Mouse (Mus musculus): ENCODE data around the gene Slc25a24. TPM values are rescaled to one million over a fixed set of nuclear protein-coding genes. Genes with fewer than 3 reads are reported as not detected.

Gene Slc25a24
- polyA plus RNA-seq, 1 experiment from 2014 or later, result 52.5 TPM

DNA sequence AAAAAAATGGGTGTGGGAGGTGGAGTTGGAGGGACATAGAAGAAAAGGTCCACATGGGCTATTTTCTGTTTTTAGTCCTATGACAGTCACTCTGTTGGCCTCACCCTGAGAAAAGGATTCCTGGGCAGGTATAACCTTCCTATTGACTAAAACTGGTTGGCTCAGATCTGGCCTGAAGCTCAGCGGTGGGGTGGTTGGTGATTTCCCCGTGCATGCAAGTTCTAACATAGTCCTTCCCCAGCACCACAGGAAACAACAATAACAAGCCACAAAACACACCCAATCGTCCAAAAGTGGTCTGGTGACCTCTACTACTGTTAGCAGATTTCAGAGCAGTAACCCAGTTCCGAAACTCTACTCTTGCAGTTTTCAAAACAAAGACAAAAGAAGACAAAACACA is 10.0 kb downstream of the Slc25a24 start:
- Histone ChIP-seq H3K36me3 (peaks cover 5% of the 10 kb centered on the region), H3K9me3 (no peaks in the 10 kb centered on the region), H3K27ac (no peak overlapping the region), H3K4me2 (replicated peaks) (no peak overlapping the region), H3K4me3 (no peak overlapping the region), H3K27me3 (no peaks in the 10 kb centered on the region), H3K4me1 (no peaks in the 10 kb centered on the region), H3K9ac (no peak overlapping the region)
- WGBS, result 87% methylated on average over 4 of the region's 4 CpGs
- no peak for ATAC-seq (ENCODE audit: insufficient number of reproducible peaks, insufficient read depth, low FRiP score, low TSS enrichment)

DNA sequence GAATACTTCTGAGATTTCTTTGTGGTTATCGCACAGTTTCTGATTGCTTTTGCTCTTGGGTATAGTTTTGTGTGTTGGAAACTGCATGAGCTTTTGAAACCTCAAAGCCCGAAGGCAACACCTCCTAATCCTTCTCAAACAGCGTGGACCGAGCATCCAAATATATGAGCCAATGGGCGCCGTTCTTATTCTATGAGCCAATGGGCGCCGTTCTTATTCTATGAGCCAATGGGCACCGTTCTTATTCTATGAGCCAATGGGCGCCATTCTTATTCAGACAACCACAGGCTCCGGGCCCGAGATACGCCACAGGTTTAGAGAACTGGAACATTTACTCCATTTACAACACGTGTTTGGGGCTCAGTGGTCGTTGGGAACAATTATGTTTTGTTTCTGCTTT is 11.1 kb downstream of the Slc25a24 start:
- 95% methylated on average over 15 of the region's 15 CpGs for WGBS
- H3K27me3 ChIP-seq, result no peaks in the 10 kb centered on the region
- H3K4me2 ChIP-seq (replicated peaks), result no peak overlapping the region
- H3K4me1 ChIP-seq, result no peaks in the 10 kb centered on the region
- ATAC-seq (ENCODE audit: insufficient number of reproducible peaks, insufficient read depth, low FRiP score, low TSS enrichment), result no peak
- H3K27ac ChIP-seq, result no peak overlapping the region
- H3K36me3 ChIP-seq, result peaks cover 5% of the 10 kb centered on the region
- no peak overlapping the region for H3K9ac ChIP-seq
- no peaks in the 10 kb centered on the region for H3K9me3 ChIP-seq
- H3K4me3 ChIP-seq, result no peak overlapping the region

DNA sequence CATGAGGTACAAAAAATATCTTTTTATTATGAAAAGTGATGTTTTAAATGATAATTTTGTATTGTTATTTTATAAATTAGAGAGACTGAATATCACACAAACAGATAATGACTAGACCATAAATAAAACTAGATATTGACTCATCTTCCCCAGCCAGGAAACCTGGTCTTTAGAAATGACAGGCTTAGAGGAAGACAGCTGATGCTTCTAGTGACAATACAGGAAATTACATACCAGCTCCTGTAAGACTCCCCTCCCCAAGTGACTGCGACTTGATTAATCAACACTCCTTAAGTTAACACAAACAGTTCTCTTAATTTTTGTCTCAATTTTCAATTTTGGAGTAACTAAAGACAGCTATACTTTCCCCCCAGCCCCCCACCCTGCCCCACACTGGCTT is 12.4 kb downstream of the Slc25a24 start:
- H3K9ac ChIP-seq, result no peak overlapping the region
- 93% methylated on average over 1 of the region's 1 CpGs for WGBS
- no peak for ATAC-seq (ENCODE audit: insufficient number of reproducible peaks, insufficient read depth, low FRiP score, low TSS enrichment)
- H3K36me3 ChIP-seq, result peaks cover 5% of the 10 kb centered on the region
- no peaks in the 10 kb centered on the region for H3K9me3 ChIP-seq
- H3K4me2 ChIP-seq (replicated peaks), result no peak overlapping the region
- no peak overlapping the region for H3K27ac ChIP-seq
- no peak overlapping the region for H3K4me3 ChIP-seq
- no peaks in the 10 kb centered on the region for H3K4me1 ChIP-seq
- H3K27me3 ChIP-seq, result no peaks in the 10 kb centered on the region

- H3K27me3 ChIP-seq, result no peaks in the 10 kb centered on the region
- H3K4me3 ChIP-seq, result no peak overlapping the region
- H3K36me3 ChIP-seq, result no peaks in the 10 kb centered on the region
- ATAC-seq (ENCODE audit: insufficient number of reproducible peaks, insufficient read depth, low FRiP score, low TSS enrichment), result no peak
- no peaks in the 10 kb centered on the region for H3K9me3 ChIP-seq
- H3K4me2 ChIP-seq (replicated peaks), result no peak overlapping the region
- WGBS, result 88% methylated on average over 4 of the region's 4 CpGs
- H3K9ac ChIP-seq, result no peak overlapping the region
- H3K27ac ChIP-seq, result no peak overlapping the region
- H3K4me1 ChIP-seq, result no peaks in the 10 kb centered on the region
Observed at GRCm38 (mm10) chr3:109152561-109152960, 29.6 kb downstream of the Slc25a24 start.

- ATAC-seq (ENCODE audit: insufficient number of reproducible peaks, insufficient read depth, low FRiP score, low TSS enrichment), result no peak
- Histone ChIP-seq H3K36me3 (no peaks in the 10 kb centered on the region), H3K27ac (no peak overlapping the region)
Observed at GRCm38 (mm10) chr3:109153410-109153809, 30.5 kb downstream of the Slc25a24 start.

DNA sequence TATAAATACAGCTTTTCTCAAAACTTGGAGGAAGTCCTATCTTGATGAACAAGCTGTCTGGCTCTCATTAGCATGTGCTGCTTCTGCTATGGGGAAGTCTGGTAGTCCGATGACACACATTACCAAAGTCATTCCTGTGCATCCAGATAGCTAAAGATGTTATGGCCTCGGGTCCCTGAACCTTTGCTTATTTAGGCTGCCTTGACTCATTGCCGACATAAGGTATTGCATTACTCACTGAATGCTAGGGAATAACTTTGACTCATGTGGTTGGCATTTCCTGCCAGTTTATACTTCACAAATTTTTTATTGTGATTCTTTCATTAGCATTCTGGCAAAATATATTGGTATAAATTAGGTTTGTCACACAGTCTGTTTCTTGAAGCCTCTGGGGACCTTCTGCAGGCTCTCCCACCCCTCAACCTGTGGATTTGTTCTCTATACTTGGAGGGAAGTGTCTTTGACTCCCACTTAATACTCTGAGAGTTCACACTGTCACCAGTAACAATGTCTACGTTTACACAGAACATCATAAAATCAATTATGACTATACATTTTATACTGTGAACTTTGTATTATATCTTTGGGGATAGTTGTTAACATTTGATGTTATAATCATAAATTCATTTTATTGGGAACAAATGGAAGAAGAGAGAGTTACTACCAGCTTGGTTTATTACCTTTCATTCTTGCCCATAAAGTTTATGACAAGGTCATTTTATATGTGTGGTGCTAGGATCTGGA is 33.1 kb downstream of the Slc25a24 start:
- Histone ChIP-seq H3K9me3 (no peaks in the 10 kb centered on the region), H3K4me3 (no peak overlapping the region), H3K4me2 (replicated peaks) (no peak overlapping the region), H3K27me3 (no peaks in the 10 kb centered on the region), H3K9ac (no peak overlapping the region), H3K27ac (no peak overlapping the region), H3K36me3 (peaks cover 14% of the 10 kb centered on the region; the same call in 1 of the 2 replicates), H3K4me1 (no peaks in the 10 kb centered on the region)
- 78% methylated on average over 4 of the region's 4 CpGs for WGBS
- ATAC-seq (ENCODE audit: insufficient number of reproducible peaks, insufficient read depth, low FRiP score, low TSS enrichment), result no peak

More at GRCm38 (mm10) chr3:109153410-109153809, 30.5 kb downstream of the Slc25a24 start:
- H3K4me2 ChIP-seq (replicated peaks), result no peak overlapping the region
- H3K4me1 ChIP-seq, result no peaks in the 10 kb centered on the region
- no peaks in the 10 kb centered on the region for H3K9me3 ChIP-seq
- WGBS, result 98% methylated on average over 6 of the region's 6 CpGs
- H3K27me3 ChIP-seq, result no peaks in the 10 kb centered on the region
- H3K4me3 ChIP-seq, result no peak overlapping the region
- H3K9ac ChIP-seq, result no peak overlapping the region

GRCm38 (mm10) chr3:109157481-109157880 is 34.5 kb downstream of the Slc25a24 start:
- H3K27ac ChIP-seq, result no peak overlapping the region
- H3K4me1 ChIP-seq, result no peaks in the 10 kb centered on the region
- no peak overlapping the region for H3K4me3 ChIP-seq
- H3K36me3 ChIP-seq, result peaks cover 19% of the 10 kb centered on the region; the same call in 1 of the 2 replicates
- H3K27me3 ChIP-seq, result no peaks in the 10 kb centered on the region
- ATAC-seq (ENCODE audit: insufficient number of reproducible peaks, insufficient read depth, low FRiP score, low TSS enrichment), result no peak
- WGBS, result 81% methylated on average over 3 of the region's 3 CpGs
- no peaks in the 10 kb centered on the region for H3K9me3 ChIP-seq
- no peak overlapping the region for H3K9ac ChIP-seq
- H3K4me2 ChIP-seq (replicated peaks), result no peak overlapping the region

GRCm38 (mm10) chr3:109164088-109164487 is 41.1 kb downstream of the Slc25a24 start:
- H3K9ac ChIP-seq, result no peak overlapping the region
- H3K4me2 ChIP-seq (replicated peaks), result no peak overlapping the region
- H3K4me1 ChIP-seq, result no peaks in the 10 kb centered on the region
- peaks cover 41% of the 10 kb centered on the region for H3K36me3 ChIP-seq
- H3K27me3 ChIP-seq, result no peaks in the 10 kb centered on the region
- H3K9me3 ChIP-seq, result no peaks in the 10 kb centered on the region
- no peak overlapping the region for H3K4me3 ChIP-seq
- ATAC-seq (ENCODE audit: insufficient number of reproducible peaks, insufficient read depth, low FRiP score, low TSS enrichment), result no peak
- H3K27ac ChIP-seq, result no peak overlapping the region
- 94% methylated on average over 2 of the region's 2 CpGs for WGBS

DNA sequence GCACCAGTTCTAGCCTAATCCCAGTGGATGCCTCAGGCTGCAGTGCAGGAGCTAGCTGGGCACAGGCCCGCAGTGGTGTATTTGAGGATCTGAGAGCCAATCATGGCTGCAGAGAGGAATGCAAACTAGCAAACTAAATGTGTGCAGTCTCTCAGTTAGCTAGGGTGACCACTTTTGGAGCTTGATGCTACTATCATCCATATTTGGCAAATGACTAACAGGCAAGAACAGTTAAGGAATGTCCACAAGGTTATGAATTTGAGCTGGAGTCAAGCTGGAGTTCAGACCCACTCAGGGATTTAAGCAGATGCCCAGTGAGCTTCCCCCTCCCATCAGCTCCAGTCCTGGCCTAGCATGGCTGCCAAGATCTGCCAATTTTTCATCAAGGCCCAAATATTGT is 41.7 kb downstream of the Slc25a24 start:
- H3K4me1 ChIP-seq, result no peaks in the 10 kb centered on the region
- H3K9ac ChIP-seq, result no peak overlapping the region
- ATAC-seq (ENCODE audit: insufficient number of reproducible peaks, insufficient read depth, low FRiP score, low TSS enrichment), result no peak
- H3K27me3 ChIP-seq, result no peaks in the 10 kb centered on the region
- peaks cover 36% of the 10 kb centered on the region for H3K36me3 ChIP-seq
- H3K4me2 ChIP-seq (replicated peaks), result no peak overlapping the region
- WGBS, result 84% methylated on average over 1 of the region's 1 CpGs
- H3K27ac ChIP-seq, result no peak overlapping the region
- H3K9me3 ChIP-seq, result no peaks in the 10 kb centered on the region
- H3K4me3 ChIP-seq, result no peak overlapping the region

- Histone ChIP-seq H3K4me2 (replicated peaks) (no peak overlapping the region), H3K4me3 (no peak overlapping the region), H3K9me3 (no peaks in the 10 kb centered on the region), H3K4me1 (no peaks in the 10 kb centered on the region), H3K36me3 (peaks cover 31% of the 10 kb centered on the region), H3K27me3 (no peaks in the 10 kb centered on the region), H3K27ac (no peak overlapping the region), H3K9ac (no peak overlapping the region)
- 92% methylated on average over 8 of the region's 8 CpGs for WGBS
- ATAC-seq (ENCODE audit: insufficient number of reproducible peaks, insufficient read depth, low FRiP score, low TSS enrichment), result no peak
Observed at GRCm38 (mm10) chr3:109165214-109165829, 42.4 kb downstream of the Slc25a24 start.

GRCm38 (mm10) chr3:109169121-109169520 is 46.2 kb downstream of the Slc25a24 start:
- Histone ChIP-seq H3K4me1 (no peaks in the 10 kb centered on the region), H3K27me3 (no peaks in the 10 kb centered on the region), H3K36me3 (peaks cover 21% of the 10 kb centered on the region), H3K4me2 (replicated peaks) (no peak overlapping the region), H3K27ac (no peak overlapping the region), H3K9ac (no peak overlapping the region), H3K9me3 (no peaks in the 10 kb centered on the region), H3K4me3 (no peak overlapping the region)
- 85% methylated on average over 2 of the region's 2 CpGs for WGBS
- no peak for ATAC-seq (ENCODE audit: insufficient number of reproducible peaks, insufficient read depth, low FRiP score, low TSS enrichment)

DNA sequence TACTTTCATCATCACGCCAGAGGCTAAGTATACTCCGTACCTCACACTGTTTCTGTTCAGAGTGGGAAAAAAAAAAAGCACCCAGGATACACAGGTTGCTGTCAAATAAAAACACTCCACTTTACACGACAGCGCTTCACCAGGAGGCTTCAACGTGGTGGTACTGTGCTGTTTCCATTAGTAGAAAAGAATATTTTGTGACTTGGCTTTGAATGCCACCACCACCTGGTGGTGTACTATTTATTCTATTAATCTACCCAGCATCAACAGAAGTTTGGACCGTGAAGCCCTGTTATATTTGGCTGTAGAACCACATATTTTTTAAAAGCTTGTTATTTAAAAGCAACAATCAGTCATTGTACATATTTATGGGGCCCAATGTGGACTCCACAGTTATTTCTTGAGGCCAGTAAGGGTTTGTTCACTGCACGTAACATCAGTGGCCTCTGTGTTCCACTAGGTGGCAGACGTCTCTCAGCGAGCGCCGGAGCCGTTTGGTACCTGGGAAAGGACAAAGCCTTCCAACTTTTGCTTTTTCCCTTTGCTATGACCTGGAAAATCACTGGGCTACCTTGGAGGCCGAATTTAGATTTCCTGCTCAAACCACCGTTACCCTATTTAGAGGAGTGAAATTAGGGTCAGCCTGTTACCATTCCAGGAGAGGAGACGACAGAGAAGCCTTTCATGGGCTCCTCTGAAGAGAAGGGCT is 48.3 kb downstream of the Slc25a24 start:
- H3K36me3 ChIP-seq, result peaks cover 4% of the 10 kb centered on the region
- H3K9ac ChIP-seq, result no peak overlapping the region
- no peak overlapping the region for H3K27ac ChIP-seq
- ATAC-seq (ENCODE audit: insufficient number of reproducible peaks, insufficient read depth, low FRiP score, low TSS enrichment), result peak; percentile 57; the same call in 1 of the 2 replicates
- H3K4me2 ChIP-seq (replicated peaks), result no peak overlapping the region
- no peaks in the 10 kb centered on the region for H3K4me1 ChIP-seq
- H3K4me3 ChIP-seq, result no peak overlapping the region
- no peaks in the 10 kb centered on the region for H3K9me3 ChIP-seq
- no peaks in the 10 kb centered on the region for H3K27me3 ChIP-seq
- 26% methylated on average over 15 of the region's 15 CpGs for WGBS
